Mouse (Mus musculus): ENCODE measurements around the gene Tango6. TPM values are rescaled to one million over a fixed set of nuclear protein-coding genes. Genes with fewer than 3 reads are reported as not detected.
A peak's percentile ranks its signal among the peaks of the same experiment; 100 is the strongest.
"Not testable (repeated sequence)": the region's sequence is repeated elsewhere in the genome, so short reads cannot be mapped to it uniquely, and the experiment has no call there.

Gene Tango6
- polyA plus RNA-seq, 1 experiment from 2014 or later, result 6.4 TPM

GRCm38 (mm10) chr8:106802384-106803137 is 119.7 kb downstream of the Tango6 start:
- not testable (repeated sequence) for H3K4me3 ChIP-seq; H3K27ac ChIP-seq; H3K4me2 ChIP-seq; H3K9ac ChIP-seq; H3K4me1 ChIP-seq; H3K27me3 ChIP-seq (replicated peaks); H3K9me3 ChIP-seq (replicated peaks)
- 0 out of 2 replicates have a peak, but pooled peaks have one; percentile 46 for ATAC-seq
- 32% methylated on average over 12 of the region's 12 CpGs for WGBS (ENCODE audit: insufficient replicate concordance)
- peaks cover 14% of the 10 kb centered on the region; the same call in 1 of the 2 replicates for H3K36me3 ChIP-seq

- H3K4me1 ChIP-seq, result no peaks in the 10 kb centered on the region
- no peak for ATAC-seq
- H3K36me3 ChIP-seq, result peaks cover 20% of the 10 kb centered on the region; the same call in 1 of the 2 replicates
- no peaks in the 10 kb centered on the region for H3K27me3 ChIP-seq (replicated peaks)
- H3K9me3 ChIP-seq (replicated peaks), result 0 out of 2 replicates have a peak, but pooled peaks cover 4% of the 10 kb centered on the region
- no peak overlapping the region for H3K27ac ChIP-seq
- H3K9ac ChIP-seq, result no peak overlapping the region
- no peak overlapping the region for H3K4me2 ChIP-seq
- WGBS (ENCODE audit: insufficient replicate concordance), result 76% methylated on average over 3 of the region's 3 CpGs
- H3K4me3 ChIP-seq, result no peak overlapping the region
Measured at GRCm38 (mm10) chr8:106805859-106806258, 123.0 kb downstream of the Tango6 start.

GRCm38 (mm10) chr8:106807461-106807860 is 124.6 kb downstream of the Tango6 start:
- no peak overlapping the region for H3K27ac ChIP-seq
- H3K36me3 ChIP-seq, result peaks cover 21% of the 10 kb centered on the region; the same call in 1 of the 2 replicates
- H3K4me1 ChIP-seq, result no peaks in the 10 kb centered on the region
- no peaks in the 10 kb centered on the region for H3K27me3 ChIP-seq (replicated peaks)
- no peak overlapping the region for H3K9ac ChIP-seq
- no peak for ATAC-seq
- 0 out of 2 replicates have a peak, but pooled peaks cover 4% of the 10 kb centered on the region for H3K9me3 ChIP-seq (replicated peaks)
- H3K4me3 ChIP-seq, result no peak overlapping the region
- 79% methylated on average over 4 of the region's 4 CpGs for WGBS (ENCODE audit: insufficient replicate concordance)
- H3K4me2 ChIP-seq, result no peak overlapping the region

- no peaks in the 10 kb centered on the region for H3K4me1 ChIP-seq
- no peak for ATAC-seq
- H3K36me3 ChIP-seq, result peaks cover 21% of the 10 kb centered on the region; the same call in 1 of the 2 replicates
- no peak overlapping the region for H3K4me2 ChIP-seq
- 0 out of 2 replicates have a peak, but pooled peaks cover 4% of the 10 kb centered on the region for H3K9me3 ChIP-seq (replicated peaks)
- no peak overlapping the region for H3K27ac ChIP-seq
- no peaks in the 10 kb centered on the region for H3K27me3 ChIP-seq (replicated peaks)
- 51% methylated on average over 9 of the region's 9 CpGs for WGBS (ENCODE audit: insufficient replicate concordance)
- H3K9ac ChIP-seq, result no peak overlapping the region
- H3K4me3 ChIP-seq, result no peak overlapping the region
Measured at GRCm38 (mm10) chr8:106809726-106810125, 126.9 kb downstream of the Tango6 start.

- H3K27me3 ChIP-seq (replicated peaks), result no peaks in the 10 kb centered on the region
- no peaks in the 10 kb centered on the region for H3K4me1 ChIP-seq
- no peak for ATAC-seq
- H3K4me2 ChIP-seq, result no peak overlapping the region
- H3K9ac ChIP-seq, result no peak overlapping the region
- 78% methylated on average over 7 of the region's 7 CpGs for WGBS (ENCODE audit: insufficient replicate concordance)
- no peak overlapping the region for H3K27ac ChIP-seq
- no peak overlapping the region for H3K4me3 ChIP-seq
- peaks cover 21% of the 10 kb centered on the region; the same call in 1 of the 2 replicates for H3K36me3 ChIP-seq
- 0 out of 2 replicates have a peak, but pooled peaks cover 4% of the 10 kb centered on the region for H3K9me3 ChIP-seq (replicated peaks)
Measured at GRCm38 (mm10) chr8:106810406-106810805, 127.5 kb downstream of the Tango6 start.

GRCm38 (mm10) chr8:106812560-106812959 is 129.7 kb downstream of the Tango6 start:
- Histone ChIP-seq H3K27me3 (replicated peaks) (no peaks in the 10 kb centered on the region), H3K4me3 (no peak overlapping the region), H3K4me1 (peaks cover 6% of the 10 kb centered on the region; the same call in 1 of the 2 replicates), H3K9ac (no peak overlapping the region), H3K4me2 (no peak overlapping the region), H3K9me3 (replicated peaks) (no peaks in the 10 kb centered on the region), H3K36me3 (peaks cover 7% of the 10 kb centered on the region; the same call in 1 of the 2 replicates), H3K27ac (no peak overlapping the region)
- WGBS (ENCODE audit: insufficient replicate concordance), result 75% methylated on average over 4 of the region's 4 CpGs
- no peak for ATAC-seq

- 81% methylated on average over 9 of the region's 9 CpGs for WGBS (ENCODE audit: insufficient replicate concordance)
Measured at GRCm38 (mm10) chr8:106816431-106817170, 133.7 kb downstream of the Tango6 start.

GRCm38 (mm10) chr8:106817171-106817545 is 134.3 kb downstream of the Tango6 start:
- Histone ChIP-seq H3K4me2 (no peak overlapping the region), H3K27ac (no peak overlapping the region), H3K36me3 (peaks cover 10% of the 10 kb centered on the region; the same call in 1 of the 2 replicates), H3K4me1 (peaks cover 6% of the 10 kb centered on the region; the same call in 1 of the 2 replicates), H3K4me3 (no peak overlapping the region), H3K27me3 (replicated peaks) (no peaks in the 10 kb centered on the region), H3K9ac (no peak overlapping the region), H3K9me3 (replicated peaks) (no peaks in the 10 kb centered on the region)
- 45% methylated on average over 4 of the region's 4 CpGs for WGBS (ENCODE audit: insufficient replicate concordance)
- no peak for ATAC-seq

More at GRCm38 (mm10) chr8:106816431-106817170, 133.7 kb downstream of the Tango6 start:
- ATAC-seq, result no peak
- Histone ChIP-seq H3K4me3 (no peak overlapping the region), H3K36me3 (peaks cover 10% of the 10 kb centered on the region; the same call in 1 of the 2 replicates), H3K9ac (no peak overlapping the region), H3K4me1 (peaks cover 6% of the 10 kb centered on the region; the same call in 1 of the 2 replicates), H3K4me2 (no peak overlapping the region), H3K27me3 (replicated peaks) (no peaks in the 10 kb centered on the region), H3K27ac (no peak overlapping the region), H3K9me3 (replicated peaks) (no peaks in the 10 kb centered on the region)

- no peak overlapping the region for H3K4me3 ChIP-seq
- no peaks in the 10 kb centered on the region for H3K9me3 ChIP-seq (replicated peaks)
- no peak overlapping the region for H3K27ac ChIP-seq
- no peak overlapping the region for H3K9ac ChIP-seq
- no peak for ATAC-seq
- H3K4me2 ChIP-seq, result no peak overlapping the region
- peaks cover 13% of the 10 kb centered on the region; the same call in 1 of the 2 replicates for H3K36me3 ChIP-seq
- WGBS (ENCODE audit: insufficient replicate concordance), result 75% methylated on average over 17 of the region's 17 CpGs
- H3K4me1 ChIP-seq, result peaks cover 6% of the 10 kb centered on the region; the same call in 1 of the 2 replicates
- H3K27me3 ChIP-seq (replicated peaks), result no peaks in the 10 kb centered on the region
Measured at GRCm38 (mm10) chr8:106818626-106819515, 136.0 kb downstream of the Tango6 start.

GRCm38 (mm10) chr8:106819581-106819980 is 136.7 kb downstream of the Tango6 start:
- peaks cover 6% of the 10 kb centered on the region; the same call in 1 of the 2 replicates for H3K4me1 ChIP-seq
- H3K27me3 ChIP-seq (replicated peaks), result no peaks in the 10 kb centered on the region
- H3K4me2 ChIP-seq, result no peak overlapping the region
- peaks cover 13% of the 10 kb centered on the region; the same call in 1 of the 2 replicates for H3K36me3 ChIP-seq
- ATAC-seq, result no peak
- no peak overlapping the region for H3K9ac ChIP-seq
- WGBS (ENCODE audit: insufficient replicate concordance), result 71% methylated on average over 3 of the region's 3 CpGs
- no peaks in the 10 kb centered on the region for H3K9me3 ChIP-seq (replicated peaks)
- H3K4me3 ChIP-seq, result no peak overlapping the region
- no peak overlapping the region for H3K27ac ChIP-seq
